Mouse (Mus musculus): ENCODE measurements around the gene Syndig1l.

The Syndig1l gene

DNA sequence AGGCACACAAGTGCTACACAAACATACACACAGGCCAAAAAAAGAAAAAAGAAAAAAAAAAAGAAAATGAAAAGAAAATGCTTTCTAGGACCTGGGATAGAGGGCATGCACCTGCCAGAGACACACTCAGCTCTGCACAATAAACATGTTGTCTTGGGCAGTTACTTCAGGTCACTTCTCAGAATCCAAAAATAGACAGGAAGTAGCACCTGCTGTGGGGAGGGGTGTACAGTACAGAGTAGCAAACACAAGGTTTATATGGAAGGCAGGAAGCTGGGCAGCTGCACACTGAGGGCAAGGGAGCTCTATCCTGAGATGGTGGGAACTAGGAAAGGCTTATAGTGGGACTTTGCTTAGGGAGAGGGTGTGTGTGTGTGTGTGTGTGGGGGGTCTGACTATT is 7.3 kb downstream of the Syndig1l start:
- POLR2A ChIA-PET: interaction anchor here in 2 of 4 experiments (0.6 to 1.3 kb wide), 5 partner anchors 11 to 1346 kb away, joined by 3 to 5 read pairs (median 3); no protein-coding TSS in a partner anchor

DNA sequence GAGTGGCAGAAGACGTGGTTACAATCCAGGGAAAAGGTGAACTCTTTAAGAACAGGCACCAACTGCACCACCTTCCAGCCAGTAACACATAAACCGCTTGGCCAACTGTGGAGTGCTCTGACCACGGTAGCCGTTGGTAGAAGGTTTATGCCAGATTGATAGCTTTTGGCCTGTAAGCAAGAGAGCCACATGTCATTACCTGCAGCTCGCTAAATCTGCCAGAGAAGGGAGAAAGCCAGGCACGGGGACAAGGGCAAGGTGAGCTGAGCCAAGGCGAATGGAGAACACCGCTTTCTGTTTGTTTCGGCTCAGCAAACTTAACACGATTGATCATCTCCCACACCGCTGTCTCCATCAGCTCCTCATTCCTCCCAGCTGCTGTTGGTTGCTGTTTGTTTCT is 9.6 kb downstream of the Syndig1l start:
- ChIA-PET CTCF (interaction anchor here in 3 of 4 experiments (0.6 to 2.3 kb wide), 4 partner anchors 18 to 393 kb away, joined by 3 to 8 read pairs (median 4); no protein-coding TSS in a partner anchor), POLR2A (interaction anchor here in 2 of 4 experiments (0.8 to 3.9 kb wide), 2 partner anchors 9 to 75 kb away, joined by 3 to 12 read pairs; partner anchors contain the start of gene Syndig1l (in 1 of the 2))

More for the DNA sequence above, 7.3 kb downstream of the Syndig1l start:
- CTCF ChIA-PET: interaction anchor here (0.5 to 1.9 kb wide), 7 partner anchors 15 to 63 kb away, joined by 3 to 8 read pairs (median 4); no protein-coding TSS in a partner anchor

DNA sequence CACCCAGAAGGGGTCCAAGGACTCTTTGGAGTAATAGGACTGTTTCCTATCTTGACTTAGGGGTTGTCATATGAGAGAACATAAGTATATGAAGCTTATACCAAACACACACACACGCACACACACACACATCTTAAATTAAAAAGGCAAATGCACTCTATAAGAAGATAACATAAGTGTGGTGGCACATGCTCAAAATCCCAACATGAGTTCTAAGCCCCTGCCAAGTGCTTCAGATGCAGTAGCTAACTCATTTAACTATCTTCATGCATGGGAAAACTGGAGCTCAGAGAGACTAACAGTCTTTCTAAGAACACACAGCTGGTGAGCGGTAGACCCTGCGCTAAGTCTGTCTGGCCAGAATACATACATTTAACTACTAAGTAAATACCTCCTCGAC is 11.1 kb downstream of the Syndig1l start:
- ChIA-PET POLR2A (interaction anchor here in 2 of 4 experiments (1.0 to 3.9 kb wide), 7 partner anchors 9 to 464 kb away, joined by 3 to 12 read pairs (median 4); partner anchors contain the start of genes Syndig1l (in 2 of the 2) and Rps6kl1 (in 1 of the 2)), CTCF (interaction anchor here in 3 of 4 experiments (0.7 to 2.6 kb wide), 7 partner anchors 17 to 96 kb away, joined by 4 to 12 read pairs (median 10); no protein-coding TSS in a partner anchor)

DNA sequence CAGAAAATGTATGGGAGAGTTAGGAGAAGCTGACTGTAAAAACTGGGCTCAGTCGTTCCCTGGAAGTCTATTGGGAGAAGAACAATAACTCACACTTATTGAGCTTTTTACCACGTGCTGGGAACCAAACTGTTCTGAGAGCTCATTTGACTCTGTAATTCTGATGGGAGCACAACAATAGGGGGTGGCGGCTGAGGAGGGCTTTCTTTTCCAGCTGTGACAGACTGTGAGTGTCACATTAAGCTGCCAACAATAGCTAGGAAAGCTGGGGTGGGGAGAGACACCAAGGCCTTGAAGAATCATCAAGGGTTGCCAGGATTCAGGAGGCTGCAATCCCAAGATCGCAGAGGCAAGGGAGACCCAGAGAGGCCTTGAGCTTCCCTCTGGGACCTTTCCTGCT is 12.5 kb downstream of the Syndig1l start:
- ChIA-PET POLR2A (interaction anchor here in 3 of 4 experiments (0.6 to 3.9 kb wide), 12 partner anchors 10 to 812 kb away, joined by 3 to 12 read pairs (median 4); partner anchors contain the start of genes Isca2 (in 2 of the 3), Npc2 (in 2 of the 3) and Syndig1l (in 2 of the 3)), CTCF (interaction anchor here in 3 of 4 experiments (0.6 to 2.6 kb wide), 10 partner anchors 16 to 191 kb away, joined by 3 to 12 read pairs (median 4); partner anchors contain the start of gene Ltbp2 (in 1 of the 3))

DNA sequence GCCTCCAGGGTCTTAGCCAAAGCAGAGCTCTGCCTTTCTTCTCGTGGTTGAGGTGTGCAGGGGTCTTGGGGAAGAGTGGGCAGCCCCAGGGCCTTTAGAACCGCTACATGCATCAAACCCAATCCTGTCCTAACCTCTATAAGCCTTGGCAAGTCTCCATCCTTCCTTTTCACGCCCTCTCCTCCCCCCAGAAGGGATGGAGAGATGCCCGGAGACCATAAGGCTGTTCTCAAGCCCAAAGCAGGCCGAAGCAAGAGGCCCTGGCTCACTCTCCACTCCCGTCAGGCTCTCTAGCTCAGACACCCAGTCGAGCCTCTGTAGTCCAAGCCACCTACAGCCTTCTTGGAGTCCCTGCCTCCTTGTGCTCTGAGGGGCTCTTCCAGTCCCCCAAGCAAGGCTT is 14.1 kb downstream of the Syndig1l start:
- ChIA-PET POLR2A (interaction anchor here in 1 of 4 experiments (1.4 kb wide), 1 partner anchor 67 kb away, joined by 3 read pairs; the partner anchor contains the start of gene Abcd4), CTCF (no interaction called here)

DNA sequence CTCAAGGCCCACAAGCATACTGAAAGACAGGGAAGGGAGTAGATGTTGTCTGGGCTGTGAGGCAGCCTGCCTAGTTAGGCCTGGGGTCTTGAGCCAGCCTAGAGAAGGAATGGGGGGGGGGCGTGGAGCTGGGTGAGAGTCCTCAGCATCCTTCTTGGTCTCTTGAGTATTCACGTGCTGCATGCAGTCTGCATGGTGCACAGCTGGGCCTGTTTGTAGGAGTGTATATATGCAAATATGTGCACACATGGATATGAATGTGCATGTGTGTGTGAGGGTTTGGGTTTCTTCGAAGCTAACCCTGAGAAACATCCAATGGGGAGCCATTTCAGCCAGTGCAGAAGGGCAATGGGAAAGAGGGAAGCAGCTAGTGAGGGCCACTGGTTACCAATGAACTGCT is 22.6 kb downstream of the Syndig1l start:
- POLR2A ChIA-PET: interaction anchor here in 1 of 4 experiments (1.0 kb wide), 1 partner anchor 92 kb away, joined by 3 read pairs; no protein-coding TSS in a partner anchor
- CTCF ChIA-PET: no interaction called here

DNA sequence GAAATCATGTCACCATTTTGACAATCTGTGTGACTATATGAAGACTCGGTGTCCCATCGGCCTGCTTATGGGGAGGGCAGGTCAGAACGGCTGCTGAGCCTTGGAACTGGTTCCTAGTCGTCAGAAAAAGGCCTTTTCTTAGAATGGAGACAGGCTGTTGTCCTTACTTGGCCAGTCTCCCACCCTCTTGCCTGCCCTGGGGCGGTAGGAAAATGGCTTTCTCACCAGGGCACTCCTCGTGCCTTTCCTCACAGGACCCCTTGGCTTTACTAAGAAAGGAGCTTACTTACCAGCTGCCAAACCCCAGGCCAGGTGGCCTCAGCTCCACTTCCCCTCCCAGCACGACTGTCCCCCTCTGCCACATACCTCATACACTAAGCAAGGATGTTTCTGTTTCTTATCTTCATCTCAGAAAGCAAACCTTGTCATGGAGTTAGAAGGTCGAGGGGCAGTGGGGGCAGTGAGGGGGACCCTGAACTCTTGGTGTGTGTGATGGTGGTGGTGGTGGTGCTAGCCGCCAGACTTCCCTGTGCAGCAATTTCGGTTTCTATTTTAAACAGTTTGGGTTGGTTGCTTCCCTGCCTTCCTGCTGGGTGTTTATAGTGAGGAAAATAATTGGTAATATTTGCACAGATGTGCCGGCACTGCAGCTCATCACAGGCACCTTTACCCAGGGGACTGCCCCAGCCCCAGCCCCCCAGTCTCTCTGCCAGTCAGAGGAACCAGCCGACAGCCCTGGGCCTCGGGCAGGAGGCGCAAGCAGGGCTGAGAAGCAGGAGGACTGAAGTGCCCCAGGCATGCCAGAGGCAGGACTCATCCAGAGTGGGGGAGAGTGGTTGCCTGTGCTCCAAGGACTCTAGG is 23.7 kb downstream of the Syndig1l start:
- ChIA-PET POLR2A (interaction anchor here in 1 of 4 experiments (0.6 kb wide), 1 partner anchor 25 kb away, joined by 3 read pairs; no protein-coding TSS in a partner anchor), CTCF (no interaction called here)

DNA sequence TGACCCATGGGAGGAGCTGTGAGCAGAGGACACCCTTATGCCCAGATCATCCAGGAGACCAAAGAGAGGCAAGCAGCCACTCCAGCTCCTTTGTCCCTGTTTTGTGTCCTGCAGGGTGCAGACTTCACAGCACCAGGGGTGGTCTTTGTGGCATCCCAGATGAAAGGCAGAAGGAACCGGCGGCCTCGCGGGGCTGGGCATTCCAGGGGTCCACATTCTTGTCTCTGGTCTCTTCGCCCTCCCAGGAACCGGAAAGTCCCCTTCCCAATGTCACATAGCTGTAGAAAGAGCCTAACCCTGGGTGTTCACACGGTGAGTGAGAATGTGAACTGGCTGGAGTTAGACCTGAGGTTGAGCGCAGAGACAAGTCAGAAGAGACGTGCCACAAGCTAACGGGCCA is 27.0 kb downstream of the Syndig1l start:
- CTCF ChIA-PET: interaction anchor here (0.5 to 3.5 kb wide), 20 partner anchors 9 to 1887 kb away, joined by 3 to 41 read pairs (median 6); partner anchors contain the start of gene Ltbp2 (in 2 of the 4)
- POLR2A ChIA-PET: interaction anchor here in 3 of 4 experiments (0.6 to 2.4 kb wide), 12 partner anchors 15 to 299 kb away, joined by 3 to 15 read pairs (median 4); partner anchors contain the start of genes Arel1 (in 1 of the 3), Fcf1 (in 1 of the 3), Syndig1l (in 1 of the 3) and Vrtn (in 1 of the 3)

DNA sequence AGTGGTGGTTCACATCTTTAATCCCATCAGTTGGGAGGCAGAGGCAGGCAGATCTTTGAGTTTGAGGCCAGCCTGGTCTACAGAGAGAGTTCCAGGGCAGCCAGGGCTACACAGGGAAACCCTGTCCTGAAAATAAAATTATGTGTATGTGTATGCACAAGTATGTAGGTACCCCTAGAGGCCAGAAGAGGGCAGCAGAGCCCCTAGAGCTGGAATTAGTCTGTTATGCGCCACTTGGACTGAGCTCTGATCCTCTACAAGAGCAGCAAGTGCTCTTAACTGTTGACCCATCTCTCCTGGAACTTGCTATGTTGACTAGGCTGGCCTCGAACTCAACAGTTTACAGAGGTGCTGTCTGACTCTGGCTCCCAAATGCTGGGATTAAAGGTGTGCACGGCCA is 28.1 kb downstream of the Syndig1l start:
- ChIA-PET CTCF (interaction anchor here (0.5 to 4.6 kb wide), 65 partner anchors 9 to 616 kb away, joined by 3 to 41 read pairs (median 4); partner anchors contain the start of genes Ltbp2 (in 2 of the 4), Syndig1l (in 2 of the 4), Abcd4 (in 1 of the 4) and Isca2 (in 1 of the 4)), POLR2A (interaction anchor here in 3 of 4 experiments (0.6 to 2.4 kb wide), 16 partner anchors 16 to 952 kb away, joined by 3 to 15 read pairs (median 3); partner anchors contain the start of gene Syndig1l (in 2 of the 3))

DNA sequence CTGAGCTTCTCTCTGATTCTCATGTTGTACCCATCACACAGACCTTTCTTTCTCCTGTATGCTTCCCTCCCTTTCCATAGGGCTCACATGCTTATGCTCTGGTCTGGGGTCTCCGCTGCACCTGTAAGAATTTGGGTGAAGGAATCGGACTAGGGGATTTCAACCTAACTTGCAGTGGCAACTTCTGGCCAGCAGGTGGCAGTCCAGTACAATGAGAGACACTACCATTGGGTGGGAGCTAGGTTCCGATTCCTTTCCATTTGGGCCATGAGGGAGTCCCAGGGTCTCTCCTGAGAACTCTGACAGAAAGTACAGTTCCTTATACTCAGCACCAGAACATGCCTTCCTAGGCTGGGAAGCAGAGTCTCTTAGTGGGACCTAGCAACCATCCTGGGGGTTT is 44.7 kb downstream of the Syndig1l start:
- POLR2A ChIA-PET: interaction anchor here in 3 of 4 experiments (0.7 to 2.1 kb wide), 22 partner anchors 9 to 221 kb away, joined by 3 to 9 read pairs (median 3); partner anchors contain the start of genes Aldh6a1 (in 1 of the 3), Isca2 (in 1 of the 3), Lin52 (in 1 of the 3) and Npc2 (in 1 of the 3)
- CTCF ChIA-PET: interaction anchor here (0.5 to 2.3 kb wide), 105 partner anchors 8 to 746 kb away, joined by 3 to 31 read pairs (median 4); partner anchors contain the start of genes Vrtn (in 4 of the 4), Ltbp2 (in 3 of the 4), Syndig1l (in 2 of the 4) and Vsx2 (in 2 of the 4)

DNA sequence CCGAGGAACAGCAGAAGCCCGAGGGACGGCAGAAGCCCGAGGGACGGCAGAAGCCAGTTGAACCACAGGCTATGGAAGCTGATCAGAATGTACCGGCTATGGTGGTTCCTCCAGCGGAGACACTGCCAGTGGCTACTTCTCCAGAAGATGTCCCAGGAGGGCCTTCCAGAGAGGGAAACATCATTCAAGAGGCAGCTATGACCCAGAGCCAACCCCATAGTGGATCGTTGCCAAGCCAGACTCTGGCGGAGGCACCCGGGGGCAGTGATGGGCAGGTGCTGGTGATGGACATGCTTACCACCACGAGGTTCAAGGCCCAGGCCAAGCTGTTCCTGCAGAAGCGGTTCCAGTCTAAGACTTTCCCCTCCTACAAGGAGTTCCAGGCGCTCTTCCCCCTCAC is 48.4 kb downstream of the Syndig1l start:
- CTCF ChIA-PET: interaction anchor here in 2 of 4 experiments (0.5 to 1.6 kb wide), 4 partner anchors 12 to 1051 kb away, joined by 3 to 5 read pairs (median 4); no protein-coding TSS in a partner anchor

DNA sequence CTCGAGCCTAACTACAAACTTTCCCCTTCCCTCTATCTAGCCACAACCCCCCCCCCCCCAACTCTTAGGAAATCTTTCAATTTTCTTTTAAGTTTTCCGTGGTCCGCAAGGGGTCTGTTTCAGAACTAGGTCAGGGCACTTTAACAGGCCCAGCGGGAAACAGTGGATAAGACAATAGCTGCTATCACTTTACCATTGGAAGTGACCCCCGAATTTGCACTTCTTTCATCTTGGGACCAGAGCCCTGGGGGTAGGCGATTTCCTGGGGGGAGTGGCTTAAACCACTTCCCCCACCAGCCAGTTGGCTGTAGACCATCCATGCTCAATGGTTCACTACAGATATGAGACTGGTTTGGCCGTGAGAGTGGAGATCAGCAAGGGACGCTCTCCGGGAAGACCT is 58.0 kb downstream of the Syndig1l start, which contains the start of gene Vrtn:
TSS of gene Vrtn (plus strand) at position 366 of the 400 bp plus-strand sequence.
- CTCF ChIA-PET: interaction anchor here (0.6 to 3.5 kb wide), 11 partner anchors 13 to 440 kb away, joined by 3 to 25 read pairs (median 5); no protein-coding TSS in a partner anchor
- POLR2A ChIA-PET: interaction anchor here in 2 of 4 experiments (0.6 to 4.8 kb wide), 15 partner anchors 8 to 997 kb away, joined by 3 to 28 read pairs (median 3); partner anchors contain the start of genes Abcd4 (in 2 of the 2), Isca2 (in 1 of the 2) and Npc2 (in 1 of the 2)

More for the DNA sequence above, 48.4 kb downstream of the Syndig1l start:
- POLR2A ChIA-PET: interaction anchor here in 3 of 4 experiments (0.5 to 2.1 kb wide), 9 partner anchors 10 to 123 kb away, joined by 3 to 8 read pairs (median 3); partner anchors contain the start of genes Isca2 (in 2 of the 3), Npc2 (in 2 of the 3), Syndig1l (in 1 of the 3) and Vrtn (in 1 of the 3)

DNA sequence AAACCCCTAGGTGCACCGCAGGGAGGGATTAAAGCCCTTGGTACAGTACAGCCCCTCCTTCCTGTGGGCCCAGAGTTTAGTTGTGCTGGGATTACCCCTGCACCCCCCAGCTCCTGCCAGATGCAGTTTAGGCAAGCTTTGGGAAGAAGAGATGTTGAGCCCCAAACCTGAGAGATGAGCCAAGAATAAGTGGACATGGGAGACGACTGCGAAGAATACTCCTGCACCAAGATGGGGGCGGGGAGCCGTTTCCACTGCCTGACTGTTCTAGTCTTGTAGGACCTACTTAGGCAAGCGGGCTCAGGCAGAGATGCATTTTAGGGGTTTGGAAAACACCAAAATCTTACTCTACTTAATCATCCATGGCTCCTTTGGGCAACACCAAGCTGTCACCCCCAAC is 58.4 kb downstream of the Syndig1l start:
- POLR2A ChIA-PET: interaction anchor here in 2 of 4 experiments (0.6 to 4.8 kb wide), 7 partner anchors 10 to 27 kb away, joined by 3 to 28 read pairs (median 4); partner anchors contain the start of gene Abcd4 (in 1 of the 2)

DNA sequence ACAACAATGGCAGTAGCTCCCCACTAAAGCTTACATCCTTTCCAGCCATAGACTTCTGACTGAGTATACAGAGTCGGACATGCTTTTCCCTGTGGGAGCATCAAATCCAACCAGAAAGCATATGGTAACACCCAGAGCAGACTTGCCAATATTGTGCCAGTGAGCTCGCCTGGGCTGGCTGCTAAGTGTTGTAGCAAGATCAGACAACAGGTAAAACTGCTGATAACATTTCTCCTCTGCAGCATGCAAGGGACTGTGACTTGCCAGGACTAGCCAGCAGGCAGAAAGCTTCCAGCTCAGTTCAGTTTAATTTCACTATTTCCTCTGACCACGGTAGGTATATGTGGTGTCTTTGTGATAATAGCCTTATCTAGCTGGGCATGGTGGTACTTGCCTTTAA is 66.8 kb downstream of the Syndig1l start:
- POLR2A ChIA-PET: interaction anchor here in 2 of 4 experiments (0.7 to 0.9 kb wide), 2 partner anchors 9 to 17 kb away, joined by 3 read pairs; partner anchors contain the start of gene Vrtn (in 1 of the 2)
- CTCF ChIA-PET: interaction anchor here in 2 of 4 experiments (0.9 to 1.0 kb wide), 2 partner anchors 11 to 22 kb away, joined by 3 read pairs; no protein-coding TSS in a partner anchor

More for the DNA sequence above, 58.4 kb downstream of the Syndig1l start:
- CTCF ChIA-PET: interaction anchor here in 3 of 4 experiments (0.6 to 1.6 kb wide), 6 partner anchors 14 to 233 kb away, joined by 3 to 7 read pairs (median 5); no protein-coding TSS in a partner anchor

Measured in embryonic stem cell, embryonic (primary cell).